Mouse (Mus musculus) C2C12 (cell line): ENCODE measurements at regions not wholly inside any gene's neighbourhood (a gene's known extent, or its start where the extent isn't known, plus 50 kb on each side); places are given as distances from the start of the nearest gene placed in this dataset.

Experiments used
- CTCF ChIP-seq: IDR thresholded peaks from one replicate; pipeline ENCODE4 v1.5.1; 2011; ENCODE audit not compliant: control insufficient read depth, insufficient read depth, insufficient read length
- MYOG ChIP-seq: IDR thresholded peaks from one replicate; pipeline ENCODE4 v1.6.1; 2011; ENCODE audit not compliant: control insufficient read depth, insufficient read length; ENCODE audit errors: extremely low read depth
- USF1 ChIP-seq: IDR thresholded peaks from one replicate; pipeline ENCODE4 v1.6.1; 2011; ENCODE audit warnings: low read depth, mild to moderate bottlenecking, control low read depth, moderate library complexity

GRCm38 (mm10) chr15:93879006-93879405 is 283.3 kb upstream of the Prickle1 start:
- no peak for TF ChIP-seq USF1
- no peak for TF ChIP-seq MYOG
- no peak for TF ChIP-seq CTCF
